Mouse (Mus musculus) layer of hippocampus, postnatal 14 days (tissue): ENCODE results near the gene Manba. TPM values are rescaled to one million over a fixed set of nuclear protein-coding genes. Genes with fewer than 3 reads are reported as not detected.
A peak's percentile ranks its signal among the peaks of the same experiment; 100 is the strongest.
"Not testable (repeated sequence)": the region's sequence is repeated elsewhere in the genome, so short reads cannot be mapped to it uniquely, and the experiment has no call there.

Experiments
- DNase-seq, 2 experiments: peaks; one replicate each; pipeline ENCODE4 v3.0.0; 2021 to 2022; ENCODE audit warnings: low spot score in 2 of 2, mixed read lengths in 1 of 2
- long read RNA-seq, 2 experiments: library from polyadenylated mRNA; stranded (forward); transcript quantifications; one replicate each; pipeline ENCODE4 v2.0.0; 2021
- total RNA-seq, 2 experiments: library from RNA; stranded (reverse); gene quantifications; 2 replicates each; pipeline ENCODE4 v1.2.3; 2021

The Manba gene
- 10 to 100 TPM in 1 of 2 experiments, 1 to 10 TPM in 1; 6.4 to 11.1 TPM for total RNA-seq
- long read RNA-seq, experiment 1, transcript Manba-201 (17 exons, 3,675 nt): major isoform, 8 of 8 reads
- long read RNA-seq, experiment 1, partial matches to known transcripts: 0 of 8 reads
- long read RNA-seq, experiment 1, other reads (novel, unspliced or antisense): 0 of 8 reads
- long read RNA-seq, experiment 2, transcript Manba-201 (17 exons, 3,675 nt): major isoform, 11 of 13 reads
- long read RNA-seq, experiment 2, partial matches to known transcripts: 1 of 13 reads
- long read RNA-seq, experiment 2, other reads (novel, unspliced or antisense): 1 of 13 reads

DNA sequence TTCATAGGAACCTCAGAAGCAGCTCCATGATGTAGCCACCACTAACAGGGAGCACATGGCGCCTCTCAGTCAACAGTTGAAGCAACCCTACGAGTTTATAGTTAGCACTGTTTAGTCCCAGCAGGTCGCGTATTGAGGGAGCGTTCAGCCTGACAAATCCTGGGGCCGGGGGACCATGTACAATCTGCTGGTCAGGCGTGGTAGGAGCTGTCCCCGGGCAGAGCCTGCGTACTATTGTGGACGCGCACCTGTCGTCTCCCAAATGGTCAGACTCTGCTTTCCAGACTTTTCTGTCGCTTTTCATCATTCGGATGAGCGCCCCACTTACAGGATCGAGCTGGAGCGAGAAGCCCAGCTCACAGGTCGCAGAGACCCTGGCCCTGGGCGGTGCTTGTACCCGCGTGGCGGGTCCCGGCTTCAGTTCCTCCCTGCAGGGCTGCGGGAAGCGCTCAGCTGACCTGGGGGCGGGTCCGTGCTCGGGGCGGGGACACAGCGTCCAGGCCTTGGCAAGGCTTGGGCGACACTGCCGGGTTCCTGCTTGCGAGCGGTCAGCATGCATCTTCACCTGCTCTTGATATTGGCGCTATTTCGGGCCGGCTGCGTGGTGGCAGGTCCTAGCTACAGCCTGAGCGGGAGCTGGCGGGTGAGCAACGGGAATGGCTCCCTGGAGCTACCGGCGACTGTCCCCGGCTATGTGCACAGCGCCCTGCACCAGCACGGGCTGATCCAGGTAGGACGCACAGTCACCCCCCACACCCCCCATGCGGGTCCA is at the start of gene Manba:
TSS of gene Manba (plus strand) at position 484 of the 772 bp plus-strand sequence.
- DNase-seq: peak; percentile 43 to 45

GRCm38 (mm10) chr3:135436901-135437616 is 48.4 kb upstream of the Manba start:
- no peak for DNase-seq

- peak; percentile 98 to 99 for DNase-seq
Measured at GRCm38 (mm10) chr3:135437758-135438495, 47.5 kb upstream of the Manba start, which contains the start of gene Ube2d3. TSS of gene Ube2d3 (plus strand) at chr3:135438149.

DNA sequence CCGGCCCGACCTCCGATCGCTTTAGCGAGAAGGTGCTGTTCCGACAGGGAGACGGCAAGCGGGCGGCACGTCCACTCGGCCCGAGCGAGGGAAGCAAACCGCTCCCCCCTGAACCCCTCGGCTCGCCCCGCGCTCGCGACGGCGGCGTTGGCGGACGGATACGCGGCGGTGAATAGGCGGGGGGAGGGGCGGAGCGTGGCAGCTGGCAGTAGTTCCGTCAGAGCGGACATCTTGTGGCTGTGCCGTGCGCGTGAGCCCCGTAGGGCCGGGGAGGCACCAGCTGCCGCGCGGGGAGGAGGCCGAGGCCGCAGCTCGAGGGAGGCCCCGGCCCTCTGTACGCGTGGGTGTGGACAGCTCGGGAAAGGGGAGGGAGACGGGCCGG is 46.9 kb upstream of the Manba start:
- peak in 1 of 2 experiments; percentile 94 for DNase-seq

GRCm38 (mm10) chr3:135438913-135439531 is 46.4 kb upstream of the Manba start:
- DNase-seq: peak; percentile 73 to 77

DNA sequence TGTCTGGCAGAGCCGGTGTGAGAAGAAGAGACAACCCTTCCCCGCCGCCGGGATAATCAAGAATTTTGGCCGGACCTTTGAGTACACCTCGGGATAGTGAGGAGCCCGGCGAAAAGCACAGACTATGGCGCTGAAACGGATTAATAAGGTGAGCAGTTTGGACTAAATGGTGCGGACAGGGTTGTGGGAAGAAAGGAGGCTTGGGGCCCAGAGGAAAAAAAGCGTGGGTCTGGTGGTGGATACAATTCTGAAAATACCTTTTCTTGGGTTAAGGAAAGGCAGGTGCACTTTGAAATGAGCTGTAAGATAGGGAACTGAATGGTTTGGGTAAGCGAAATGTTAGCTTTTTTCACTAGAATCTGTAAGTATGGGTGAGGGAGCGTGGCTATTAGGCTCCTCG is 45.8 kb upstream of the Manba start:
- DNase-seq: no peak

DNA sequence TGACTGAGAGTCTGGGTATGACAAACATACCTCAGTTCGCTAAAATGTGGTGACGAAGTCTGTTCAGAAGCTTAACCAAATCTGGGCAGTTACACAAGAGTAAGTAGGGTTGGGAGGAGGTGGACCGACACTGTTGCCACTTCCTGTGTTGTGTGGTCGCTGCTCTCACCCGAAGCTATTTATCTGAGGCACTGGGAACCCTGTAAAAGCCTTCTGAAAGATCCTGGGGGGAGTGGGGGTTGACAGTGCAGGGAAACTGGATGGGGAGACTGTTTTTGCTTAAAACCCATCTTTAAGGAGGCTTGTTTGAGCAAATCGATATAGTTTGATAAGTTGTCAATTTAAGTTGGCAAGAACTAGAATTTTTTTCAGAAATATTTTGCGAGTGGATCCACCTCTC is 45.2 kb upstream of the Manba start:
- peak; percentile 19 to 31 for DNase-seq

DNA sequence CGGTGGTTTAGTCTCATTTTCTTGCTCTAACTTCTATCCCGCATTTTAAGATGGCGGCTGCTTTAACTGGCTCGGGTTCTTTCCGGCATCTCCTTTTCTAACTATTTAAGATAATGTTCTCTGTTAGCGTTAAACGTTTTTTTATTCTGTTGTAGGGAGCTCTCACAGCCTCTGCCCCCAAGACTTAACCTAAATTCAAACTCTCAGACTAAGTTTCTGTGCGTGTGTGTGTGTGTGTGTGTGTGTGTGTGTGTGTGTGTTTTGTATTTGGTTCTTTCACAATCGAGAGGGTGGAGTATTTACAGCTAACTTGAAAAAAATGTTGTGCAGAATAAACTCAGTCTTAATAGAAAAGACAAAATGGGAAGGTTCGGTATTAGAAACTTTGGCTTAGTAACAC is 44.8 kb upstream of the Manba start:
- no peak for DNase-seq

GRCm38 (mm10) chr3:135444930-135445329 is 40.5 kb upstream of the Manba start:
- DNase-seq: no peak

DNA sequence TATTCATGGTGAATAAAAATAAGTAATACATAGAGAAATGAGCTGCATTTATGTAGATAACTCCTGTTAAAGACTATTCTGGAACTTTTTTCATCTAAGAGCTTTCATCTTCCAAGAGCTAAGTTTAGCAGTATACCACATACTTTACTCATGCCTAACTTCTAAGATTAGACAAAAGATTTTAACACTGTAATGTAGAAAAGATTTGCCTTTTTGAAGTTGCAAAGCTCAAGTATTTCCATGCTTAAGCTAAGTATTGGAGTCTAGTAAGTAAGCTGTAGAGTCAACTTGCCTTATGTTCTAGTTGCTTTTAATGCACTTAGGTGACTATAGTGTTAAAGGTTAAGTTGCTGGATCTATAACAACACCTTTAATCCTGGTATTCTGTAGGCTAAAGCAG is 26.4 kb upstream of the Manba start:
- no peak for DNase-seq

DNA sequence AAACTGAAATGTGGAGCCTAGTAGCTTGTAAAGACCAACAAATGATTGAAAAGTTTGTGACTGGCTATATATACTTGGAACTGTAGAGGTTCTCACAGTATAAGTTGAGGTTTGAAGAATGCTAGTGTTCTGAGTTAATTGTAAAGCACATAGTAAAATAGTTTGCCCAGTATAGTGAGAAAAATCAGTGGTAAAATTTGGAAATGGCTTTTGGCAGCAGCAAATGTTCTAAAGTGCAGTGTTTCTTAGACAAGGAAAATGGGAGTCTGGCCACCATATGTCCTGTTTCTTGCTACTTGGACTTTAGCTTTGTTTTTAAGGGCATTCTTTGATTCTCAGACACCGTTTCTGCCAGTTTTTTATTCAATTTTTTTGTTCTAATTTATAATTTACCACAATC is 17.0 kb upstream of the Manba start:
- DNase-seq: no peak

DNA sequence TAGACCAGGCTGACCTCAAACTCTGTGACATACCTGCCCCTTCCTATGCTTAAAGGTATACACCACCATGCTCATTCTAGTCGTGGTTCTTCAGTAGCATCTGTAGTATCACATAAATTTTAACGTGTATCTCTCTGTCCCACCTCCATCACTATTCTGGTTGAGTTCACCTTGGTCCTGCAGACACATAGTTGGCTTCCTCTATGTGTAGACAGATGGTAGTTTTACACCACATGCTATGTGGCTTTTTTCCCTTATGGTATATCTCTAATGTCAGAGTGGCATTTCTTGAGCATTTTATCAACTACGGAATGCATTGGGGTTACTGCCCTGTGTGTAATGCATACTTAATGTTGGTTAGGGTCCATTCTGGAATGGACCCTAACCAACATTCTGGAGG is 16.3 kb upstream of the Manba start:
- DNase-seq: no peak

- peak in 1 of 2 experiments; percentile 39 for DNase-seq
Measured at GRCm38 (mm10) chr3:135469974-135470373, 15.4 kb upstream of the Manba start.

DNA sequence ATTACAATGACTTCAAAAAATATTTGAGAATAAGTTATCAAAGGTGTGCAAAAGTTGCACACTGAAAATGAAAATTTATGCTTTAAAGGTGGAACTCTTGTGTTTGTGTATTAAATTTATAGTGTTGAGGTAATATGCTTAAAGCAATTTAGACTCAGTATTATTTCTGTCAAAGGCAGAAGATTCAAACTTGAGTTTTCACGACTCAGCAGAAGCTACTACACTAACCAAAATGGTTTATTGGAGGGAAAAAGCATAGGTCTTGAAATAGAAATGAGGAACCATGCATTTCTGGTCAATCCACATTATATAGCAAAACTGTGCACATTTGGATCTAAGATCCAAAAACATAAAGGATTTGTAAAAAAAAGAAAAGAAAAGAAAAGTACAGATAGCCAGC is 14.6 kb upstream of the Manba start:
- no peak for DNase-seq

- DNase-seq: no peak
Measured at GRCm38 (mm10) chr3:135475025-135475424, 10.4 kb upstream of the Manba start.

DNA sequence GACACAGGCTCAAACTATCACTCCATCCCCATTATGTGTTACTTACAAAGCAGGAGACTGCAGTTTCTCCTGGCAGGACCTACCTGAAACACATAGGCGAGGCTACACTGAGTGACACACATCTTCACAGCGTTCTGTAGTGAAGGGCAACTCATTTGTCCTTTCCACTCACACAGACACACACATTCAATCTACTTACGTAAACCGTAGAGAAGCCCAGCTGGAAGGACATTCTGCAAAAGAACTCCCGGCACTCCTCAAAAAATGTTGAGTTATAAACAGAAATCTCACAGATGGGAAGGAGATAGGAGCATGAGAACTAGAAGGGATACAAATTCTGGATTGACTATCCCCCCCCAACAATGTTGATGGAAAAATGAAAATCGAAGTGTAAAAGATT is 9.1 kb upstream of the Manba start:
- DNase-seq: peak in 1 of 2 experiments; percentile 17

DNA sequence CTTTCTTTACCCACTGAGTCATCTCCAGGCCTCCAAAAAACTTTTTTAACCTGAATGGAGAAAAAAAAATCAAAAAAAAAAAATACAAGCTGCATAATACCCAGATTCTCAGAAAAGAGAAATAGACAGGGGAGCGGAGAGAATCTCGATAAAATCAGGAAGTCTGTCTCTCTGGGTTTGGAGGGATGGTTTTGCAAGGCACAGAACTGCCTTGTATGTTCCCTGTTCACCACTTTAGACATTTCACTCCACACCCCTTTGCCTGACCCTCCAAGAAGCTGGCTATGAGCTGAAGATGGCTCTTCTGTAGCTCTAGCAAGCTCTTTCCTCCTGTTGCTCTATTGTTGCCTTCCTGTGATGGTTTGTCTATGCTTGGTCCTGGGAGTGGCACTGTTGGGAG is 8.4 kb upstream of the Manba start:
- DNase-seq: no peak

DNA sequence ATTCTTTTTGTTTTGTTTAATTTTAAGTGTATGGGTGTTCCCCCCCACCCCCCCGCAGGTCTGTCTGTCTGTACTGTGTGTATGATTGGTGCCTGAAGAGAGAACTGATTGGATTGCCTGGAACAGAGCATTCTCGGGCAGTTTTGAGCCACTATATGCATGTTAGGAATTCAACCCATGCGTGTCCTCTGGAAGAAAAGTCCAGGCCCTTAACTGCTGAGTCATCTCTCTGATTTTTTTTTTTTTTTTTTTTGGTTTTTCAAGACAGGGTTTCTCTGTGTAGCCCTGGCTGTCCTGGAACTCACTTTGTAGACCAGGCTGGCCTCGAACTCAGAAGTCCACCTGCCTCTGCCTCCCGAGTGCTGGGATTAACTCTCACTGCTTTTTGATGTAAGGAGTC is 6.3 kb upstream of the Manba start:
- DNase-seq: not testable (repeated sequence)

DNA sequence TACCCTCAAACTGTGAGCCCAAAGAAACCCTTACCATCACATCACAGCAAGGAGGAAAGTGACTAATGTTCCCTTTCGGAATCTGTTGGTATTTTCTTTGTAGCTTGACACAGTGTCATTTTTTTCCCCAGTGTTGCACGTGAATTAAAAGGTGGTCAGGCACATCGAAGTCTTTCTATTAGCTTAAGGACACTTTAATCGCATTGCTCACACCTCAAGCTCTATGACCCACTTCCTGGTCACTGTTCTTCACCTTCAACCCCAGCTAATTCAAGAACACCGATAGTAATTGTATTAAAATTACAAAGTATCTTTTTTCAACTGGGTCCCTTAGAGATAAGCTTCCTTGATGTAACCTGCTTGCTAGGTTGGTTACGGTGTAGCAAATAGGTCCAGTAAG is 4.6 kb upstream of the Manba start:
- no peak for DNase-seq

DNA sequence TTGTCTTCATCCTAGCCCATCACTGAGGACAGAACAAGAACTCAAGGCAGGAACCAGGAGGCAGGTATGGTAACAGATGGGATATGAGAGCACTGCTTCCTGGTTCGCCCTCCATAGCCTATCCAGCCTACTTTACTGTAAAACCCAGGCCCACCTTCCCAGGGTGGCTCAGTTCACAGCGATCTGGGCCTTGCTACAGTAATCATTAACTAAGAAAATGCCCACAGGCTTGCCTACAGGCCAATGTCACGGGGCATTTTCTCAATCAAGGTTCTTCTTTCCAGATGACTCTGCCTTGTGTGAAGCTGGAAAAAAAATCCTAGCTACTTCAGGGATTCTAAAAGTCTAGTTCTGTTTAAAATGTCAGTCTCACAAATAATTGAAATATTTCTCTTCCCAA is 3.8 kb upstream of the Manba start:
- no peak for DNase-seq

GRCm38 (mm10) chr3:135484650-135485049 is 761 bp upstream of the Manba start:
- DNase-seq: not testable (repeated sequence)
